Mouse (Mus musculus) intestine, postnatal 0 days (tissue): ENCODE data around the gene Ifitm7. TPM values are rescaled to one million over a fixed set of nuclear protein-coding genes. Genes with fewer than 3 reads are reported as not detected.

Source experiments
- ATAC-seq: fragments of 200-750 bp; cut with Nextera tagmentation; 2 replicates; pipeline ENCODE4 v1.8.0; 2017; ENCODE audit warnings: mild to moderate bottlenecking, moderate TSS enrichment, moderate library complexity
- H3K27ac ChIP-seq: fragments of 300-500 bp; sonication (generic); 2 replicates; pipeline ENCODE4 v1.5.1; 2014; ENCODE audit warnings: mild to moderate bottlenecking, low read depth, low read length, moderate library complexity
- H3K27me3 ChIP-seq: fragments of 300-500 bp; sonication (generic); replicated peaks from 2 replicates; pipeline ENCODE4 v1.6.1; 2014; ENCODE audit warnings: low read length, mixed read lengths; ENCODE audit not compliant: control insufficient read depth, insufficient read depth
- H3K36me3 ChIP-seq: fragments of 300-500 bp; sonication (generic); 2 replicates; pipeline ENCODE4 v1.6.1; 2014; ENCODE audit warnings: mild to moderate bottlenecking, moderate library complexity; ENCODE audit not compliant: control insufficient read depth, insufficient read depth
- H3K4me1 ChIP-seq: fragments of 300-500 bp; sonication (generic); replicated peaks from 2 replicates; pipeline ENCODE4 v1.6.1; 2014; ENCODE audit warnings: antibody characterized with exemption, low read length, mixed read lengths; ENCODE audit not compliant: control insufficient read depth, insufficient read depth
- H3K4me2 ChIP-seq: fragments of 300-500 bp; sonication (generic); replicated peaks from 2 replicates; pipeline ENCODE4 v1.6.1; 2014; ENCODE audit warnings: low read depth, mild to moderate bottlenecking, moderate library complexity
- H3K4me3 ChIP-seq: fragments of 300-500 bp; sonication (generic); 2 replicates; pipeline ENCODE4 v1.5.1; 2014; ENCODE audit warnings: low read depth, low read length
- H3K9ac ChIP-seq: fragments of 300-500 bp; sonication (generic); 2 replicates; pipeline ENCODE4 v1.6.1; 2014; ENCODE audit warnings: mild to moderate bottlenecking, low read depth, low read length
- H3K9me3 ChIP-seq: fragments of 300-500 bp; sonication (generic); 2 replicates; pipeline ENCODE4 v1.6.1; 2016; ENCODE audit warnings: mixed run types; ENCODE audit not compliant: control insufficient read depth
- CTCF ChIP-seq: sonication (generic); IDR thresholded peaks from 2 replicates; pipeline ENCODE4 v1.5.1; 2016; ENCODE audit warnings: low read depth, mild to moderate bottlenecking, control low read depth, antibody characterized with exemption, moderate library complexity
- WGBS: fragments of 180-500 bp; shearing (Covaris S2); extraction: QIAGEN DNeasy Blood & Tissue Kit; methylation state at CpG from one replicate; pipeline ENCODE4 v1.1.7; 2014; 5-methylcytosine and 5-hydroxymethylcytosine counted together
- polyA plus RNA-seq: library from polyadenylated mRNA; unstranded; fragments of >200 nt; fragmentation: Nextera tagmentation; extraction: Ambion mirVana; gene quantifications from 2 replicates; pipeline ENCODE4 v1.2.1, GENCODE M21; 2015

Gene Ifitm7
- polyA plus RNA-seq, 1 experiment from 2014 or later = not detected

DNA sequence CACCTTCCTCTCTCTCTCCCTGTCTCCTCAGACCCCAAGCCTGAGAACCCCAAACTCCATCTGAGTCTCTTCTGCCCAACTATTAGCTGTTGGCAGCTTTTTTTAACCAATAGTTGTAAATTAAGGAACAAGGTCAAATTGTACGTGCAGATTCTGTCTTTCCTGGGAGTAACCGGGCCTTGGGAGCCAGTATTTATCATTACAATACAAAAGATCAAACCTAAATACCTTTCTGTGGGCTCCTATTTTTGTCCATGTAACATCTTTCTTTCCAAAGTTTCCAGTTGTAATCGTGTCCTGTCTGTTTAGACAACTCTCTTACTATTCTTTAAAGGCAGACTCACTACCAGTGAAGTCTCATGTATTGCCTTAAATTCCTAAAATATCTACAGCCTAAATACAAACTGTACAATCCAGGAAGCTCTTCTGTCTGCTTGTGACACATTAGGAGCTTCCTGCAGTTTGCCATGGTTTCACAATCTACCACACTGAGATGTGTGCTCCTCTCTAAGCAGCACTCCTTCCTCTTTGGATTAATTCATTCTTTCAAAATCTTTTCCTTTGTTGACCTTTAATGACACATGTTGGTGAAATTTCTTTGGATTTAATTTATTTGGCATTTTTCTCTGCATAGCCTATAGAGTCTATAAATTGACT is 34.6 kb upstream of the Ifitm7 start:
- H3K4me2 ChIP-seq = no peak overlapping the region
- no peaks in the 10 kb centered on the region for H3K4me1 ChIP-seq
- no peak overlapping the region for H3K27ac ChIP-seq
- H3K4me3 ChIP-seq = no peak overlapping the region
- H3K9ac ChIP-seq = no peak overlapping the region
- ATAC-seq = no peak
- no peaks in the 10 kb centered on the region for H3K36me3 ChIP-seq
- H3K27me3 ChIP-seq = no peaks in the 10 kb centered on the region
- WGBS = 69% methylated on average over 3 of the region's 3 CpGs
- no peaks in the 10 kb centered on the region for H3K9me3 ChIP-seq
- TF ChIP-seq CTCF = no peak

DNA sequence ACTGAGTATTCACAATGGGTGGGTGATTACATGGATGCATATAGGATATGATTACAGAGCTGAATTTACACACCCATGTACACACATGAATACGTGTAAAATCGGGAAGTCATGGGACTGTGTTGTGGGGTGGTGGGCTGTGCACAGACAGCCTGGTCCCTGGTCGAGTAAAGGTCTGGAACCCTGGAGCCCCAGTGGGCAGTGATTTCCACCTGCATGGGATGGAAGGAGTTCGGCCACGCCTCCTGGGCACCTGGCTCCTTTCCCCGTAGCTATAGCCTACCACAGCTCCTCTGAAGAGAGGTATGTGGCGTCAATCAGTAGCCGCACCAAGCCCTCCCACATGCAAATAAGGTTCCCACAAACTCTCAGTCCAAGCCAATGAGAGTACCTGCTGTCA is 30.6 kb upstream of the Ifitm7 start:
- H3K9me3 ChIP-seq = no peaks in the 10 kb centered on the region
- no peaks in the 10 kb centered on the region for H3K27me3 ChIP-seq
- H3K9ac ChIP-seq = no peak overlapping the region
- no peak overlapping the region for H3K4me2 ChIP-seq
- no peak overlapping the region for H3K27ac ChIP-seq
- H3K4me1 ChIP-seq = no peaks in the 10 kb centered on the region
- no peak for TF ChIP-seq CTCF
- no peaks in the 10 kb centered on the region for H3K36me3 ChIP-seq
- 79% methylated on average over 8 of the region's 8 CpGs for WGBS
- no peak overlapping the region for H3K4me3 ChIP-seq
- no peak for ATAC-seq

DNA sequence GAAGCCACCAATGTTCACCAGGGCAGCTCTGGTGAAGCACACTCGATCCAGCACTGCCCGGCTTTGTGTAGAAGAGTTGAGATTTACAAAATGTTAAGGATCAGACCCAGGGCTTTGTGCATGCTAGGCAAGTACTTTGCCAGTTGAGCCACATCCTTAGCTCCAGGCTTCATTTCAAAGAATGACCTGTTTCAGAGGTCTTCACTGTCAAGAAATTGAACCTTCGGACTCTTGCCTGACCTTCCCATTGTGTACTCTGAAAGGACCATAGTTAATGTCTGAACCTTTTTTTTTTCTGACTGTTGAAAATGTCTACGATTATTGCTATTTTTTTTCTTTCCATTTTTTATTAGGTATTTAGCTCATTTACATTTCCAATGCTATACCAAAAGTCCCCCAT is 23.3 kb upstream of the Ifitm7 start:
- TF ChIP-seq CTCF = no peak
- WGBS = 86% methylated on average over 4 of the region's 4 CpGs
- no peak for ATAC-seq

DNA sequence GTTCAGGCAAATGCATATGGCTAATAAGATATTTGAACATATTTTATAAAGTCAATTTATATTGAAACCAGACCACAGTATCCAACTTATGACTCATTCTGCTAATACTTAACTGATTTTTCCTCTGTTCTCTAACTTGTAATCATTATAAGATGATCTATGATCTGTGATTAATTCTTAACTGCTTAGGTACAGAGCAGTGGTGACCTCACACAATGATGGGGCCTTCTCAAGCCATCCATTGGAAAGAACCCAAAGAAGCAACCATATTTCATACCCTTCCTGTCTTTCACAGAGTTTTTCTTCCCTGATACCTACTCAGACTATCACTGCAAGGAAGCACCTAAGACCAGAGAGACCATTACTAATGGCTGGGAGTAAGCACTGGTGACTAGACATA is 22.0 kb upstream of the Ifitm7 start:
- no peak for ATAC-seq
- Histone ChIP-seq H3K27ac (no peak overlapping the region), H3K4me3 (no peak overlapping the region), H3K27me3 (no peaks in the 10 kb centered on the region), H3K4me2 (no peak overlapping the region), H3K36me3 (no peaks in the 10 kb centered on the region), H3K9ac (no peak overlapping the region), H3K9me3 (no peaks in the 10 kb centered on the region), H3K4me1 (no peaks in the 10 kb centered on the region)
- no peak for TF ChIP-seq CTCF

More for the DNA sequence above, 23.3 kb upstream of the Ifitm7 start:
- H3K36me3 ChIP-seq = no peaks in the 10 kb centered on the region
- no peak overlapping the region for H3K4me2 ChIP-seq
- H3K27me3 ChIP-seq = no peaks in the 10 kb centered on the region
- no peak overlapping the region for H3K4me3 ChIP-seq
- H3K27ac ChIP-seq = no peak overlapping the region
- H3K4me1 ChIP-seq = no peaks in the 10 kb centered on the region
- H3K9me3 ChIP-seq = no peaks in the 10 kb centered on the region
- no peak overlapping the region for H3K9ac ChIP-seq

DNA sequence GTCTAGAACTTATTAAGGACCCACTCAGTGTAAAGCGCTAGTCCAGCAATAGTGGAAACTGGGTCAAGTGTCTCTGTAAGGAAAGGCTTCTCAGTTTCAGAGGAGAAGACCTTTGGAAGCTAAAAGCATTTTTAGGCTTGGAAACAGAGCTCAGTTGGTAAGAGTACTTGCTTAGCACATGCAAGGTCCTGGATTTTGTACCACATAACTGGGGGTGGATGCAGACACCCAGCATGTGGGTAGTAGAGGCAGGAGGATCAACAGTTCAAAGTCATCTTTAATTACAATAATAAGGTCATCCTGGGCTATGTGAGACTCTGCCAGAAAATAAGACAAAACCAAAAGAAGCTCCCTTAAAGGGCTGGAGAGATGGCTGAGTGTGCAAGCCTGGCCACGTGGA is 21.4 kb upstream of the Ifitm7 start:
- 76% methylated on average over 2 of the region's 2 CpGs for WGBS
- no peak overlapping the region for H3K27ac ChIP-seq
- H3K9ac ChIP-seq = no peak overlapping the region
- no peak for ATAC-seq
- no peaks in the 10 kb centered on the region for H3K36me3 ChIP-seq
- TF ChIP-seq CTCF = no peak
- H3K9me3 ChIP-seq = no peaks in the 10 kb centered on the region
- H3K4me1 ChIP-seq = no peaks in the 10 kb centered on the region
- H3K27me3 ChIP-seq = no peaks in the 10 kb centered on the region
- no peak overlapping the region for H3K4me3 ChIP-seq
- no peak overlapping the region for H3K4me2 ChIP-seq

DNA sequence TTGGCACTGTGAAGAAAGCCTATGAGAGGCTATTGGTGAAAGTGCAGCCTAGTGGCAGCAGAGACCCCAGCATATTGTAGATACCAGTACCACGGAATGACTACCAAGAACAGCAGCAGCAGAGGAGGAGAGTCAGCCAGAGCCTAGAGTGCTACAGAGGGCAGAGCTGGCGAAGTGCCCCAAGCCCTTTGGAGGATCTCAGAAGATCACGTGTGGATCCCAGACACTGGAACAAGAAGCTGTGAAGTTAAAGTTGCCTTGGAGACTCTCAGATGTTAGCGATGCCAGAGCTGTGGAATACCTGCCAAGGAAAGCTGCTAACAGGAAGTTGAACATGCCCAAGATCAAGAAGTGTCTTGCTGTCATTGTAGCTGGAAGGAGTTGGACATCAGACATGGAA is 18.6 kb upstream of the Ifitm7 start:
- Histone ChIP-seq H3K27ac (no peak overlapping the region), H3K36me3 (no peaks in the 10 kb centered on the region), H3K4me3 (no peak overlapping the region), H3K9me3 (no peaks in the 10 kb centered on the region), H3K9ac (no peak overlapping the region), H3K27me3 (no peaks in the 10 kb centered on the region), H3K4me2 (no peak overlapping the region), H3K4me1 (no peaks in the 10 kb centered on the region)
- ATAC-seq = no peak
- 86% methylated on average over 4 of the region's 4 CpGs for whole genome bisulfite sequencing
- TF ChIP-seq CTCF = no peak

DNA sequence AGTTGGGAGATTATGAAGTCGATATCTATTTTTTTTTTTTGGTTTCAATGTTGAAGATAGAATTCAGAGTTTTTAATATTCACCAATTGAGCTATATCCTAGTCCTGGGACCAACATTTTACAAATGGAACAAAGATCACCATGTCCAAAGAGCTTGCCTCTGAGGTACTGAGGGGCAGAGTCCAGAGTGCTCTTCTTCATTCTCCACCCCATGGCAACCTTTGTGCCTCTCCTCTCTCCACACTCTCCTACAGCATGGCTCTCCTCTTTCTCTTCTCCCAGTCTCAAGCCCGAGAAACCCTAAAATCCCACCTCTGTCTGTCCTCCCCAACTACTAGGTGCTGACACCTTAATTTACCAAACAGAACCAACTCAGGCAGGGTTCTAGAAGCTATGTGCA is 18.0 kb upstream of the Ifitm7 start:
- ATAC-seq = peak; percentile 49; the same call in 1 of the 2 replicates
- 71% methylated on average over 2 of the region's 2 CpGs for WGBS

More for the DNA sequence above, 18.0 kb upstream of the Ifitm7 start:
- no peaks in the 10 kb centered on the region for H3K36me3 ChIP-seq
- H3K4me2 ChIP-seq = no peak overlapping the region
- H3K4me3 ChIP-seq = no peak overlapping the region
- TF ChIP-seq CTCF = no peak
- H3K9ac ChIP-seq = no peak overlapping the region
- H3K27me3 ChIP-seq = no peaks in the 10 kb centered on the region
- no peak overlapping the region for H3K27ac ChIP-seq
- H3K4me1 ChIP-seq = no peaks in the 10 kb centered on the region
- no peaks in the 10 kb centered on the region for H3K9me3 ChIP-seq
